ENCODE assay signal across 8 mouse cellular contexts in genomic region chr3:152192238-152192931, GRCm38 (mm10). TPM values are rescaled to one million over a fixed set of nuclear protein-coding genes. Genes with fewer than 3 reads are reported as not detected.
DNase-seq lines count a peak whose midpoint lies in the region; ATAC-seq and TF ChIP-seq lines count a peak whose summit lies in the region.

No protein-coding gene starts in this region.

- no peaks in the 10 kb centered on the region for H3K27me3 ChIP-seq in embryonic facial prominence, embryonic 15.5 days
- no peaks in the 10 kb centered on the region for H3K27me3 ChIP-seq in hindbrain, embryonic 16.5 days (replicated peaks; ENCODE audit: control insufficient read depth, insufficient read depth, low read length)
- H3K27me3 ChIP-seq in lung, postnatal 0 days (replicated peaks; ENCODE audit: insufficient read depth, low read length), result no peaks in the 10 kb centered on the region
- no peaks in the 10 kb centered on the region for H3K27me3 ChIP-seq in stomach, embryonic 16.5 days (ENCODE audit: control insufficient read depth, insufficient read depth, low read length)

- no peak for TF ChIP-seq POLR2A in lung, adult 2 months (IDR thresholded peaks at IDR 0.05; ENCODE audit: borderline replicate concordance, extremely low read depth, low read depth, low read length)

- no peak for TF ChIP-seq CTCF in lung, adult 2 months (IDR thresholded peaks at IDR 0.05; ENCODE audit: insufficient read depth, low read length)
- TF ChIP-seq CTCF in lung, postnatal 0 days (IDR thresholded peaks at IDR 0.05), result no peak

- H3K4me2 ChIP-seq in embryonic facial prominence, embryonic 15.5 days (replicated peaks), result peak overlapping the region; percentile 56
- peak overlapping the region; percentile 65 for H3K4me2 ChIP-seq in hindbrain, embryonic 16.5 days (ENCODE audit: low read length)
- peak overlapping the region; percentile 57 for H3K4me2 ChIP-seq in lung, postnatal 0 days (replicated peaks; ENCODE audit: low read depth, low read length)
- H3K4me2 ChIP-seq in stomach, embryonic 16.5 days (ENCODE audit: low read depth, low read length), result peak overlapping the region; percentile 60

- WGBS in lung, adult 2 months, result 4% methylated on average over 11 of the region's 11 CpGs
- WGBS in embryonic facial prominence, embryonic 15.5 days, result 11% methylated on average over 9 of the region's 11 CpGs
- 33% methylated on average over 10 of the region's 11 CpGs for WGBS in hindbrain, embryonic 16.5 days
- WGBS in lung, postnatal 0 days, result 5% methylated on average over 10 of the region's 11 CpGs
- WGBS in stomach, embryonic 16.5 days, result 8% methylated on average over 10 of the region's 11 CpGs

- peak overlapping the region; percentile 88 for H3K27ac ChIP-seq in embryonic facial prominence, embryonic 15.5 days (replicated peaks)
- peak overlapping the region; percentile 51; the same call in 1 of the 2 replicates for H3K27ac ChIP-seq in hindbrain, embryonic 16.5 days (ENCODE audit: low read depth, low read length)
- peak overlapping the region; percentile 72 for H3K27ac ChIP-seq in lung, postnatal 0 days (ENCODE audit: low read length)
- H3K27ac ChIP-seq in stomach, embryonic 16.5 days (ENCODE audit: low read length), result peak overlapping the region; percentile 95

- peak overlapping the region; percentile 44 for H3K9ac ChIP-seq in embryonic facial prominence, embryonic 15.5 days
- H3K9ac ChIP-seq in hindbrain, embryonic 16.5 days (ENCODE audit: low read depth, low read length), result peak overlapping the region; percentile 48
- peak overlapping the region; percentile 1; the same call in 1 of the 2 replicates for H3K9ac ChIP-seq in lung, postnatal 0 days (replicated peaks; ENCODE audit: low read depth)
- H3K9ac ChIP-seq in stomach, embryonic 16.5 days (ENCODE audit: low read length), result peak overlapping the region; percentile 68

- H3K4me1 ChIP-seq in lung, adult 2 months (ENCODE audit: control insufficient read depth, insufficient read depth, low read length), result peaks cover 4% of the 10 kb centered on the region
- peaks cover 9% of the 10 kb centered on the region for H3K4me1 ChIP-seq in embryonic facial prominence, embryonic 15.5 days
- peaks cover 12% of the 10 kb centered on the region for H3K4me1 ChIP-seq in hindbrain, embryonic 16.5 days (ENCODE audit: control insufficient read depth, insufficient read depth, low read depth, low read length)
- no peaks in the 10 kb centered on the region for H3K4me1 ChIP-seq in lung, postnatal 0 days (ENCODE audit: insufficient read depth, low read depth, low read length)
- H3K4me1 ChIP-seq in stomach, embryonic 16.5 days (ENCODE audit: control insufficient read depth, insufficient read depth, low read length), result peaks cover 9% of the 10 kb centered on the region

- TF ChIP-seq EP300 in lung, postnatal 0 days (IDR thresholded peaks at IDR 0.05), result peak; percentile 41

- no peaks in the 10 kb centered on the region for H3K36me3 ChIP-seq in embryonic facial prominence, embryonic 15.5 days
- H3K36me3 ChIP-seq in hindbrain, embryonic 16.5 days (ENCODE audit: control insufficient read depth, insufficient read depth, low read length), result no peaks in the 10 kb centered on the region
- no peaks in the 10 kb centered on the region for H3K36me3 ChIP-seq in lung, postnatal 0 days (ENCODE audit: insufficient read depth, low read length)
- H3K36me3 ChIP-seq in stomach, embryonic 16.5 days (ENCODE audit: control insufficient read depth, insufficient read depth, low read length), result no peaks in the 10 kb centered on the region

- no peak for ATAC-seq in embryonic facial prominence, embryonic 15.5 days (ENCODE audit: insufficient number of reproducible peaks, low FRiP score, low TSS enrichment, low read depth)
- ATAC-seq in hindbrain, embryonic 16.5 days, result no peak
- peak; percentile 31 for ATAC-seq in lung, postnatal 0 days
- ATAC-seq in stomach, embryonic 16.5 days (ENCODE audit: insufficient read depth, low FRiP score), result no peak; the same call in 1 of the 2 replicates

- peak overlapping the region; percentile 73 for H3K4me3 ChIP-seq in lung, adult 2 months (replicated peaks; ENCODE audit: extremely low read depth, low read depth, low read length)
- H3K4me3 ChIP-seq in embryonic facial prominence, embryonic 15.5 days (replicated peaks), result peak overlapping the region; percentile 50
- H3K4me3 ChIP-seq in hindbrain, embryonic 16.5 days (ENCODE audit: low read length), result peak overlapping the region; percentile 42
- H3K4me3 ChIP-seq in lung, postnatal 0 days (ENCODE audit: low read depth, low read length), result peak overlapping the region; percentile 63
- peak overlapping the region; percentile 52 for H3K4me3 ChIP-seq in stomach, embryonic 16.5 days (replicated peaks; ENCODE audit: low read length)

- DNase-seq in lung, adult 2 months, result peak; percentile 21
- DNase-seq in lung, postnatal 4 days, result no peak
- peak; percentile 95 for DNase-seq in lung, postnatal 0 days (ENCODE audit: low spot score)
- DNase-seq in right cerebral cortex, adult 2 months (ENCODE audit: low spot score in 2 of 2), result no peak
- DNase-seq in cerebellum, postnatal 25 days, result no peak

- H3K9me3 ChIP-seq in embryonic facial prominence, embryonic 15.5 days (replicated peaks), result no peaks in the 10 kb centered on the region
- H3K9me3 ChIP-seq in hindbrain, embryonic 16.5 days (ENCODE audit: control insufficient read depth, low read length), result no peaks in the 10 kb centered on the region
- no peaks in the 10 kb centered on the region for H3K9me3 ChIP-seq in lung, postnatal 0 days (ENCODE audit: low read length)
- no peaks in the 10 kb centered on the region for H3K9me3 ChIP-seq in stomach, embryonic 16.5 days (replicated peaks; ENCODE audit: control insufficient read depth, low read length)

RNA-seq across cellular contexts. Expression of gene Dnajb4, which starts 17.7 kb away (rescaled TPM):
- polyA plus RNA-seq in lung, adult 2 months (2012; rRNA removed), result 3.8 and 8.3 TPM in 2 replicates
- polyA plus RNA-seq in embryonic facial prominence, embryonic 15.5 days (2015; fragmentation: Nextera tagmentation; extraction: Ambion mirVana), result 33.8 and 34.2 TPM in 2 replicates
- 45.7 and 49.5 TPM in 2 replicates for polyA plus RNA-seq in hindbrain, embryonic 16.5 days (2015; fragmentation: Nextera tagmentation; extraction: Ambion mirVana)
- polyA plus RNA-seq in lung, postnatal 0 days (2015; fragmentation: Nextera tagmentation; extraction: Ambion mirVana), result 54.0 and 58.7 TPM in 2 replicates
- 38.9 and 39.8 TPM in 2 replicates for polyA plus RNA-seq in stomach, embryonic 16.5 days (2015; fragmentation: Nextera tagmentation; extraction: Ambion mirVana)

RNA-seq across cellular contexts. Expression of gene Fubp1, which starts 17.8 kb away (rescaled TPM):
- polyA plus RNA-seq in lung, adult 2 months (2012; rRNA removed), result 59.9 and 66.2 TPM in 2 replicates
- 202 and 211 TPM in 2 replicates for polyA plus RNA-seq in embryonic facial prominence, embryonic 15.5 days (2015; fragmentation: Nextera tagmentation; extraction: Ambion mirVana)
- 168 and 188 TPM in 2 replicates for polyA plus RNA-seq in hindbrain, embryonic 16.5 days (2015; fragmentation: Nextera tagmentation; extraction: Ambion mirVana)
- polyA plus RNA-seq in lung, postnatal 0 days (2015; fragmentation: Nextera tagmentation; extraction: Ambion mirVana), result 74.9 and 95.5 TPM in 2 replicates
- polyA plus RNA-seq in stomach, embryonic 16.5 days (2015; fragmentation: Nextera tagmentation; extraction: Ambion mirVana), result 156 and 169 TPM in 2 replicates

RNA-seq across cellular contexts. Expression of gene Gipc2, which starts 26.4 kb away (rescaled TPM):
- 20.1 and 36.6 TPM in 2 replicates for polyA plus RNA-seq in lung, adult 2 months (2012; rRNA removed)
- 4.5 and 8.6 TPM in 2 replicates for polyA plus RNA-seq in embryonic facial prominence, embryonic 15.5 days (2015; fragmentation: Nextera tagmentation; extraction: Ambion mirVana)
- polyA plus RNA-seq in hindbrain, embryonic 16.5 days (2015; fragmentation: Nextera tagmentation; extraction: Ambion mirVana), result 9.7 and 11.9 TPM in 2 replicates
- polyA plus RNA-seq in lung, postnatal 0 days (2015; fragmentation: Nextera tagmentation; extraction: Ambion mirVana), result 86.3 and 107 TPM in 2 replicates
- polyA plus RNA-seq in stomach, embryonic 16.5 days (2015; fragmentation: Nextera tagmentation; extraction: Ambion mirVana), result 56.1 and 59.9 TPM in 2 replicates

Comparison
In these comparisons a context has a peak if more than half of its experiments do, and no peak if none do; other contexts are left out.
1. DNase-seq: peak in lung, adult 2 months (single experiment) and lung, postnatal 0 days (single experiment); none in lung, postnatal 4 days (0 of 2), right cerebral cortex, adult 2 months (0 of 2) and cerebellum, postnatal 25 days (0 of 2).
2. H3K9ac ChIP-seq: peak in every context shown above with its lines; median percentile 68 in stomach, embryonic 16.5 days; 48 in hindbrain, embryonic 16.5 days; 44 in embryonic facial prominence, embryonic 15.5 days; 1 in lung, postnatal 0 days.
3. Peak in every context shown above with its lines, with median percentiles within 50 percentile points of each other: H3K4me3 ChIP-seq, H3K27ac ChIP-seq and H3K4me2 ChIP-seq.